Mouse (Mus musculus): ENCODE results near the gene L3mbtl3. TPM values are rescaled to one million over a fixed set of nuclear protein-coding genes. Genes with fewer than 3 reads are reported as not detected.

L3mbtl3 gene
- total and polyA plus RNA-seq, 3 experiments: 1.8 to 3.5 TPM; not detected in 1

GRCm38 (mm10) chr10:26238559-26238958 lies 137.2 kb downstream of the L3mbtl3 start:
- TF ChIP-seq MYB (IDR thresholded peaks at IDR 0.05; ENCODE audit: low read depth, low read length) (no peak), ELF1 (IDR thresholded peaks at IDR 0.05; ENCODE audit: low read depth, low read length) (no peak), POLR2AphosphoS5 (IDR thresholded peaks at IDR 0.05; ENCODE audit: borderline replicate concordance, low read depth, low read length) (no peak), MEF2A (IDR thresholded peaks at IDR 0.05; ENCODE audit: extremely low read depth, insufficient replicate concordance, low read depth, low read length, poor library complexity, severe bottlenecking) (no peak), CHD2 (IDR thresholded peaks at IDR 0.05; ENCODE audit: low read length) (no peak), POLR2A (IDR thresholded peaks at IDR 0.05; ENCODE audit: control insufficient read depth in 1 of 2, insufficient read depth in 1 of 2, low read depth in 1 of 2, low read length in 2 of 2, poor library complexity in 1 of 2) (no peak), MAZ (IDR thresholded peaks at IDR 0.05; ENCODE audit: low read depth, low read length) (no peak), NELFE (IDR thresholded peaks at IDR 0.05; ENCODE audit: low read depth, low read length) (no peak), BHLHE40 (IDR thresholded peaks at IDR 0.05; ENCODE audit: borderline replicate concordance, low read depth, low read length) (no peak), SMC3 (IDR thresholded peaks at IDR 0.05; ENCODE audit: low read depth, low read length) (no peak), HCFC1 (IDR thresholded peaks at IDR 0.05; ENCODE audit: low read depth, low read length) (no peak), E2F4 (IDR thresholded peaks at IDR 0.05; ENCODE audit: borderline replicate concordance, low read depth, low read length) (no peak), EP300 (IDR thresholded peaks at IDR 0.05; ENCODE audit: low read depth in 1 of 2, low read length in 2 of 2) (no peak), MAX (IDR thresholded peaks at IDR 0.05; ENCODE audit: low read length) (no peak), MXI1 (IDR thresholded peaks at IDR 0.05; ENCODE audit: low read depth, low read length) (no peak), GATA1 (IDR thresholded peaks at IDR 0.05; ENCODE audit: low read depth, low read length) (no peak)
- Histone ChIP-seq H3K27ac (ENCODE audit: control insufficient read depth, low read depth, low read length) (no peak overlapping the region), H3K4me3 (ENCODE audit: control insufficient read depth in 1 of 2, insufficient read depth in 1 of 2, low read depth in 2 of 2, low read length in 2 of 2) (no peak overlapping the region), H3K9me3 (replicated peaks; ENCODE audit: insufficient read depth, low read length) (no peaks in the 10 kb centered on the region), H3K4me1 (ENCODE audit: control insufficient read depth in 1 of 2, insufficient read depth in 2 of 2, low read length in 2 of 2) (no peaks in the 10 kb centered on the region), H3K9ac (ENCODE audit: control insufficient read depth, low read depth, low read length, poor library complexity, severe bottlenecking) (no peak overlapping the region), H3K79me2 (ENCODE audit: control insufficient read depth, insufficient read depth, low read length, poor library complexity) (no peaks in the 10 kb centered on the region), H3K27me3 (ENCODE audit: control insufficient read depth in 1 of 2, insufficient read depth in 2 of 2, low read length in 2 of 2) (no peaks in the 10 kb centered on the region), H3K36me3 (ENCODE audit: control insufficient read depth in 1 of 2, insufficient read depth in 2 of 2, low read length in 2 of 2) (no peaks in the 10 kb centered on the region)
- DNase-seq (ENCODE audit: low read depth, low spot score): no peak

- Histone ChIP-seq H3K4me3 (ENCODE audit: control insufficient read depth in 1 of 2, insufficient read depth in 1 of 2, low read depth in 2 of 2, low read length in 2 of 2) (no peak overlapping the region), H3K79me2 (ENCODE audit: control insufficient read depth, insufficient read depth, low read length, poor library complexity) (no peaks in the 10 kb centered on the region), H3K27ac (ENCODE audit: control insufficient read depth, low read depth, low read length) (no peak overlapping the region), H3K9ac (ENCODE audit: control insufficient read depth, low read depth, low read length, poor library complexity, severe bottlenecking) (no peak overlapping the region), H3K4me1 (ENCODE audit: control insufficient read depth in 1 of 2, insufficient read depth in 2 of 2, low read length in 2 of 2) (no peaks in the 10 kb centered on the region), H3K9me3 (replicated peaks; ENCODE audit: insufficient read depth, low read length) (no peaks in the 10 kb centered on the region), H3K36me3 (ENCODE audit: control insufficient read depth in 1 of 2, insufficient read depth in 2 of 2, low read length in 2 of 2) (no peaks in the 10 kb centered on the region), H3K27me3 (ENCODE audit: control insufficient read depth in 1 of 2, insufficient read depth in 2 of 2, low read length in 2 of 2) (no peaks in the 10 kb centered on the region)
- DNase-seq (ENCODE audit: low read depth, low spot score): no peak
- TF ChIP-seq EP300 (IDR thresholded peaks at IDR 0.05; ENCODE audit: low read depth in 1 of 2, low read length in 2 of 2) (no peak), POLR2AphosphoS5 (IDR thresholded peaks at IDR 0.05; ENCODE audit: borderline replicate concordance, low read depth, low read length) (no peak), ZKSCAN1 (IDR thresholded peaks at IDR 0.05; ENCODE audit: low read depth, low read length) (no peak)
These were observed 143.6 kb downstream of the L3mbtl3 start for GRCm38 (mm10) chr10:26232071-26232653.

Data from MEL (cell line).